Mouse (Mus musculus): ENCODE results near the gene Ociad2.
A peak's percentile ranks its signal among the peaks of the same experiment; 100 is the strongest.
"Not testable (repeated sequence)": the region's sequence is repeated elsewhere in the genome, so short reads cannot be mapped to it uniquely, and the experiment has no call there.

The Ociad2 gene

DNA sequence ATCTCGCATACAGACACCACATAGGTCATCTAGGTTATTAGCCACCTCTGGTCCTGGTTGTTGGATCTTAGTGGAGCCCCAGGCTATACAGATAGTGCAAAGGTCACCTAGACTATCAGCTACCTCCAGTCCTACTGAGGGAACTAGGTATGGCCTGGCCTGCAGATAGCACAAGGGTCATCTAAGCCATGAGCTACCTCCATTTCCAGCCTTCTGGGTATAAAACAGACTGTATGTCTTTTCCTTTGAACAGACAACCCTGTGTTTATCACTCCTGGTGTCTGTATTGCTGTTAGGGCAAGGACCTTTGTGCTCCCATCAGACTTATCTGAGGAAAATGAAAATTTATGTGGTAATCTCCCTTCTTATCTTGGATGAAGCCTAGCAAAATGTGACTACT is 11.0 kb upstream of the Ociad2 start:
- no peak for DNase-seq

DNA sequence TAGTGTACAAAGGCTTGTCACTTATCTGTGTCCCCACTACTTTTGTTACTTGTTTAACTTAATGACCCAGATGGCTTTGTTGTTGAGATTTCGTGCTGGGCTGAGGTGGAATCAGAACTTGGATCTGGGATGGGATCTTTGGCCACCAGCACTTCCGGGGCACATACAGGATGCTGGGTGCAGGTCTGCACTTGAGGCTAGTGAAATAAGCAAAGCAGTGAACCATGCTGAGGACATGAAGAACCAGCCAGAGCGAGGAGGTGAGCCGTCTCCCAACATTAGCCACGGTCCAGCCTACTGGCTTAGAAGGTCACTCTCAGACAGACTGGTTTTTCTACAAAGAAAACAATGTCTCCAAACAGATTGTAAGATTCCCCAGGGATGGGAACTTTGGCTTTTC is 8.7 kb upstream of the Ociad2 start:
- DNase-seq, result no peak

DNA sequence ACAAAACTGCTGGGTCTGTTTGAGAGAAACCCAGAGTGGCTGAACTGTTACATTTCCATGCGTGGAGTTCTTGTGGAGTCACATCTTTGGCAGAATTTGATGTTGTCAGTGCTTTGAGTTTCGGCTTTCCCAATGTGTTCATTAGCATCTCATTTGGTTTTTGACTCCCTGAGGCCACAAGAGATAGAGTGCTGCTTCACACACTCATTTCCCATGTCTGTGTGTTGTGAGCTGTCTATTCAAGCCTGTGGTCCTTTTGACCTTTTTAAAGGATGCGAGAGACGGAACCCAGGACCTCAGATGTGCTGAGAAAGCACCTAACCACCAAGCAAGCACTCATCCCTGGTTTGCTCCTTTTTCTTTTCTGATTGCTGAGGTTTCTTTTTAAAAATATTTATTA is 4.4 kb upstream of the Ociad2 start:
- no peak for DNase-seq

DNA sequence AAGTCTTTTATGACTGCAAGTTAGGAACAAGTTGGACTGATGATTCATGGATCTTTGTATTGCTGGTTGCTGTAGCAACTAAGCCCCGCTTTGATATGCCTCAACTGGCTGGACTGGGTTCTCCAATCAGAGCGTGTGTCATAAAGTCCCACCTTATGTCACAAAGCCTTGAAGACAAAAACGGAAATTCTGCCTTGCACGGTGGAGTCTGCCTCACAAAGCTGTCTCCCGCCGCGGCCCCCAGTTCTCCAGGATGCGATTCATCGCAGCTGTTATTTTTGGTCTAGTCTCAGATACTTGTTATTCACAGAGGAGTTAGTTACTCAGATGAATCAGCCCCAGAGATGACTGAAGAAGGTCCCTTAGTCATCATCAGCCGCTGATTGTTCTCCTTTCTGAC is 3.5 kb upstream of the Ociad2 start:
- DNase-seq, result peak; percentile 62

DNA sequence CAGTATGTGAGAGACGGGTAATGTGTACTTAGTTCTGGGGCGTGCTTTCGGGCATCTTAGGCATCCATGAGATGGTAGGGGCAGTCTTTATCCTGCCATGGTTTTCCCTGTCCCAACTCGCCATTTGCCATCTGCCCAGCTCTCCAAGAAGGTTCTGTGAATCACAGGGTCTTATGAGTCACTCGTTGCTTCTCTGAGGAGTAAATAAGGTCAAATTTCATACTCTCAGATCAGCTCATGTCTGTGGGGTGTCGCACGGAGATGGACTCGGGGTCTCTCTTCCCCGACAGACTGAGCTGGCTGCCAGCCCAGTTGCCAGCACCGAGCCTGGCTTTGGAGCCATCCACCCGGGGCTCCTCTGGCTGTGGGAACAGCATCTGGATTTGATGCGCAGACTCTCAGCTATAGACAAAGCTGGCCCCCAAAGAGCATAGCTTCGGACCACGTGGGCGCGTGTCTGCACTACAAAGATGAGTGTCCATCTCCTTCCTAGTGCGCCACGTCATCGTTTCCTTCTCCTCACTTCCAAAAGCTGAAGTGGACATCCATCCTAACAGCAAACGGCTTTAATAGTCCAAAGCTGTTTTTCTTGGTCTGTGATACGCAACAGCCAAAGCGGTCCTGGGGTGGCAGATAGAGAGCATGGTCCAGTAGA is 2.0 kb upstream of the Ociad2 start:
- DNase-seq, result no peak

DNA sequence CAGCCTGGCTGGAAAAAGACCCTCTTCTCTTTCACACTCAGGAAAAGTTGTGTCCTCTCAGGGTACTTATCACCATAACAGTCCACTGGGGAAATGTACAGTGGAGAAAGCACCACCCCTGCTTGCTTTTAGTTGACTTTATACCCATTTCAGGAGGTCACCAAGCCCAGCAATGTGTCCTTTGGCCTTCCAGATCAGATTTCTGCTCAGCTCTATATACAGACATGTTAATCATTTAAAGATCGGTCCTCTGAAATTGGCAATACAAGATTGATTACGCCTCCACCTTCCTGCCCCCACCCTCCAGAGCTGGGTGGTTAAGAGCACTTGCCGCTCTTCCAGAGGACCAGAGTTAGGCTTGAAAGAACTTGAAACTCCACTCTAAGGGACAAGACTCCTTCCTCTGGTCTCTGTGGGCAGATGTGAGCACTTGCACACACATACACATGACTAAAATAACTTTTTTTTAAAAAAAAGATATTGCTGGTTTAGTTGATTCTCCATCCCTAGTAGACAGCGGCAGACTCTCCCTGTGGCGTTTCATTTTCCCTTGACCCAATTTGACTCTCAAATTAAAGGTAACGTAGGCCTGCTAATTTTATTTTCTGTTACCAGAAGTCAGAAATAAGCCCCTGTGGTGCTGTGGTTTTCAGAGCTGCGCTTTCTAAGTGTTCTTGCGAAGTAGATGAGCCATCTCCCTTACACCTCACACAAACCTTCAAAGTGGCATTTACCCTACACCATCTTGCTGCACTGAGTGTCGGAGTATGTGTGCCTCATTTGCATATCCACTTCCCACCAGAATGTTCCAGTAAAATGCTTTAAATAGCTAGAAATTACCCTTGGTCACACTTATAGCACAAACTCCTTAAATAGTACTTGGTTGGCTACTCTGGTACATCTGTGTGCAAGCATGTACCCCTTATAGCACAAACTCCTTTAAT is 777 bp downstream of the Ociad2 start:
- no peak for DNase-seq

DNA sequence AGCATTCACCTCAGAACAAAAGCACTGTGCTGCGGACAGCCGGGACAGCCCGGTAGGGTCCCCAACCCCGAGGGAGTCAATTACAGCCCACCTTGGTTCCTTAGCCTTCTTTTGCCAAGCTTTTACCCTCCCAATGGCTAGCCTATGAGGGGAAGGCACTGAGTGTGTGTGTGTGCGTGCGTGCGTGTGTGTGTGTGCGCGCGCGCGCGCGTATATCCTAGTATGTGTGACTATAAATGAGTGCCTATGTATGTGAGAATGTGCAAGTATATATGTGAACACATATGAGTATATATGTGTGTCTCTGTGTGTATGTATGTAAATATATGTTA is 2.0 kb downstream of the Ociad2 start:
- no peak for DNase-seq

DNA sequence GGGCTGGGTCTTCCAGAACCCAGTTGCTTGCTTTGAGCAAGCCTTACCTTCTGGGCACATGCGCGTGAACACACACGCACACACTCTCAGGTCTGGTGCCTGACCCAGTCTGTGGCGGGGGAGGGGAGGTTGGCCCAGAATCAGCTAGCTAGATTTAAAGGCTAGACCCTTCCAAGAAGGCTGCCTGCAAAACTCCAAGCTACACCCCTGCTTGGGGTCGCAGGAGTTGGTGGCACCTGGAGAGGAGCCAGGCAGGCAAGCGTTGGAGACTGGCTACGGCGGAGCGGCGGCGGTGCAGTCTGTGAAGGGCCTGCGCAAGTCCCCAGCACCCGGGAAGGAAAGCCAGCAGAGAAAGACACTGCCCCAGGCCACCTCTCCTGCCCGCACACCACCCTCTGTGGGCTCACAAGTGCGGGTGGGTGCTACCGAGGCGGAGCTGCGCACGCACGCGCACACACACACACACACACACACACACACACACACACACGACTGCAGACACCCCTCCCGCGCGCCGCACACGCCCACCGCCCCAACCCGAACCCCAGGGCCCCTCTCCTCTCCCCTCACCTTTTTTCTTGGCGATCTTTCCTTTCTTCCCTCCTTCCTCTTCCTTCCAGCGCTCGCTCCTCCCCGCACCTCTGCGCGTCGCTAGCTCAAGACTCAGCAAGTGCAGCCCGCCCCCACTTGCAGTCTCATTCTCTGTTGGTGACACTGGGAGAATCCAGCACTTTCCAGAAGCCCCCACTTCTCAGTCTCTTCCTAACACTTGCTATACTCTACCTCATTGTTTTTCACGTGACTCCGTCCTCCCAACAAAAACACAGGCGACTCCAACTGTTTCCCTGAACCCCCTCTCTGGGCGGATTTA is 2.6 kb downstream of the Ociad2 start:
- peak; percentile 58 for DNase-seq

DNA sequence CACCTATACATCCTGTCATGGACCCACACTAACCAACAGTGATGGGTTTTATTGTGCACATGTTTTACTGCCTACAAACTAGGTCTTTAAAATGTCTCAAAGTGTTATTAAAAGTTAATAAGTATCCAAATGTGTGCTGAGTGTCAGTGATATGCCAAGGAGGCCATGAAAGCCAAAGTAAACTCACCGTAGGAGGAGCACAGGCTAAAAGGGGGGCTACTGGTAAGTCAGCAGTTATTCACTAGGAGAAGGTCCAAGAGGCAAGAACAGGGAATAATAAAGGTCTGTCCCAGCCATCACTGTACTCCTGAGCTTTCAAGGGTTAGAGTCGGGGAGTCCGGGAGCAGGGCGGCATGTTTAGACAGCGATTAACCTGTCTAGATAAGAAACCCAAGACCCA is 4.4 kb downstream of the Ociad2 start:
- no peak for DNase-seq

DNA sequence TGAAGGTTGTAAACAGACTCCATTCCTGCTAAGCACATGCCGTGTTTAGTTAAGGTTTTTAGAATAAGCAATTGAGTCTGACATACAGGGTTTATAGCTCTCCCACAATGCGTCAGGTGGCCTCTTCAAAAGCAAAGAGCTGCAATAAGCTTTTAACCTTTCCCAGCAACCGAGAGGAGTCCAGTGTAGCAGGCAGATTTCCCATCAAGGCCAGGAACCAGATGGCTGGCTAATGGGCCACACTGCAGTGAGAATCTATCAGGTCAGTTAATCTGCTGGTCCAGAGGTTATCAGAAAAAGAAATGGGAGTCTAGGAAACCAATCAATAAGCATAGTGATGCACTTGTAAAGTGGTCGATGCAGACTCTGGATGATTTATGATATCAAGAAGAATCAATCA is 9.8 kb downstream of the Ociad2 start:
- no peak for DNase-seq

DNA sequence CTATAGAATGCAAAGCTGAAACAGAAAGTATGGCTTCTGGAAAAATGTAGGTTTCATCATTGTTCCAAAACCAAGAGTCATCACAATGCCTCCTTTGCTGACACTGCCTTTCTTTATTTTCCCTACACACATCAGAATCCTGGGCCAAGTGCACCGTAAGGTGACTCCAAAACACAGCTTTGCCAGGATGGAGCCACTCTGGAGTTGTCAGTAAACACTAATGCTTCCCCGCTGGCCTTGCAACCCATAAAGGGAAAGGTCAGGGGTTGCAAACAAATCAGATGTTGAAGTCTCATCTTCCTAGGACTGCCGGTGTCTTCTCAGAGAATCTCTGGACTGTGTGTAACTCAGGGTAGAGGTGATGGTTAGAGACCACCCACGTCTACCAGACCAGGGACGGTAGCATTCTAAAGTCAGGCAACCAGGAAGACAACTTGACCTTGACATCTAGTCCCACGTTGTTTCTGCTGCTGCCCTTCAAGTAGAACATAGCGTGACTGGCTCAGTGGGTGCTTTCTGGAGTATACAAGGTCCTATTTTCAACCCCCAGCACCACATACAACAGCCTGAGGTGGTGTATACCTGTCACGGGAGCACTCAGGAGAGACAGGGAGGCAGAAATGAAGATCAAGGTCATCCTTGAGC is 16.2 kb downstream of the Ociad2 start:
- DNase-seq, result no peak

DNA sequence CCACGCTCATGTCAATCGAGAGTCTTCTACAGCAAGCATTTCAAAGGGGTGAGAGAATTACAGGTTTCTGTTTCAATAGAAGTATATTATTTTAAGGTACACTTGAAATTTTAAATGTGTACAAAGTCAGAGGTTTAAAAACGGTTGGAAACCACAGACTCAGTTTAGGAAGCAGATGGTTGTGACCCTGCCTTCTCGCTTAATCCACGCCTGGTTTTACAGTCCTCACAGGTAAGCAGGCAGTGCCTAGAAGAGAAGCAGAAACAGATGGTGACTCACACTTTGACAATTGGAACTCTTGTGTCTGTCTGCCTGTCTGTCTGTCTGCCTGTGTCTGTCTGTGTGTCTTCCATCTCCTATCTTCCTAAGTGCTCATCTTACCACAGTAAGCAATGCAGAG is 17.2 kb downstream of the Ociad2 start:
- DNase-seq, result no peak

DNA sequence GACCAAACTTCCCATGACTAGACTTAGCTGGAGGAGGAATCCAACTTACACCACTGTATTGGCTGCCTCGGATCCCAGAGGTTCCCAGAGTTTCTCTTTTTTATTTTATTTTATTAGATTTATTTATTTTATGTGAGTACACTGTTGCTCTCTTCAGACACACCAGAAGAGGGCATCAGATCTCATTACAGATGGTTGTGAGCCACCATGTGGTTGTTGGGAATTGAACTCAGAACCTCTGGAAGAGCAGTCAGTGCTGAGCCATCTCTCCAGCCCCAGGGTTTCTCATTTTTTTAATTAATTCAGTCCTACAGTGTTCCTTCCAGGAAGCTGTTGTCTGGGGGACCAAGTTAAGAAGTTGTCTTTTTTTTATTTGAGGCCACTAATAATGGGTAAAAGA is 18.1 kb downstream of the Ociad2 start:
- not testable (repeated sequence) for DNase-seq

DNA sequence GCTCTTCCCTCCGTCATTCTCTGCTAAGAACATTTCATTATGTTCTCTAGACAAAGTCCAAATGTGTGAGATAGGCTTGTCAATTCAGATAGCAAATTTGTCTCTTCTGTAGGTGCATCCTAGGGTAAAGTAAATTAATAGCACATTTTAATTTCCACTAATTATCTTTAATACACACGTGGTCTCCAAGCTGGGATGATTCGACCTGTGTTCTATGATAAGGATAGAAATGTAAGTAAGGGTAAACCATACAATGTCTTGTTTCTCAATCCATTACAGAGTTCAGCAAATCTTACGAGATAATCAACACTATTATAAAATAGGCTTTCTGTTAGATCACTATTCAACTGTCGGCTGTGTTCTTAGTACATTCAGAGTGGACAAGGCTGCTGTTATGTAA is 21.5 kb downstream of the Ociad2 start:
- no peak for DNase-seq

DNA sequence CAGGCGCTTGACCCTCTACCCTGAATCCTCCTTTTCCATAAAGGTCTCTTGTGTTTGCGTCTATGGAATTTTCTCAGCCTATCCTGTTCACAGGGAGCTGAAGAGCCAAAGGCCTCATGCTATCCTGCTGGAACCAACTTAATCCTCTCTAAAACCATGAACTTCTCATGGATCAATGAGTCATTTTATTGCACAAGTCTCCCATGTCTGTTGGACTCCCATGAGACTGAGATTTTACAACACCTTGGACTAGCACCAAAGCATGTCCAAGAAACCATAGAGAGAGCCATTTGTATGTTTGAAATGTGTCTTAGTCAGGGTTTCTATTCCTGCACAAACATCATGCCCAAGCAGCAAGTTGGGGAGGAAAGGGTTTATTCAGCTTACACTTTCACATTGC is 26.2 kb downstream of the Ociad2 start:
- no peak for DNase-seq

DNA sequence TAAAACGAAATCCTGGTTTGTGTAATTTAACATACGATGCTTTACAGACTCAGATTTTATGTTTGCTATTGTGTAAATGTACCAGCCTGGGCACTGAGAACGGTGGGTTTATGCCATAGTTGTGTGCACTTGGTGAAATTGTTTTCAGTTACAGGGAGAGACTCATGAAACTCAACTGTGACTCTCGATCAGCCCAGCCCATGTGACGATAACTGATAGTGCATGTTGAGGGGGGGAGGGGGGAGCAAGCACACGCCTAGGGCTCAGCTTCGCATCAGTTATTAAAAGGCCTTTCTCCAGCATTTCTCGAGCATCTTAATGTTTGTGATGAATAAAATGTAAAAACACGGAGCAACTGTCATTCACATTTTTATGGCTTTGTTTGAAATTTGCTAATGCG is 27.2 kb downstream of the Ociad2 start:
- no peak for DNase-seq

DNA sequence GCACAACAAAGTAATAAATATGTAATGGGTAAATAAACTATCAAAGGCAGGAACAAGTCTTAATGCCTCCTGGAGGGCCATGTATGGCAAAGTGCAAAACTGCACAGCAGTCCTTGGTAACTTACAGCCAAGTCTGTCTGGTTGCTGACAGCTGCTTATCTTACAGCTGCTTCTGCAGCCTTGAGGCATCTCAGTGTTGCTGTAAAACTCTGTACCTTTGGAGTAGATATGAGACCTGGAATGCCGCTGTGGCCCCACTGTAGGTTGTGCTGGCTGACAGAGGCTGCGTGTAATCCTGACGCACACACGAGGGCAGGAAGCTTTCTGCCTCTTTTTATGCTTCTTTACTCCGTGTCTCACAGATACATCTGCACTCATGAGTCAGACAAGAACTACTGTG is 29.4 kb downstream of the Ociad2 start:
- DNase-seq, result no peak

DNA sequence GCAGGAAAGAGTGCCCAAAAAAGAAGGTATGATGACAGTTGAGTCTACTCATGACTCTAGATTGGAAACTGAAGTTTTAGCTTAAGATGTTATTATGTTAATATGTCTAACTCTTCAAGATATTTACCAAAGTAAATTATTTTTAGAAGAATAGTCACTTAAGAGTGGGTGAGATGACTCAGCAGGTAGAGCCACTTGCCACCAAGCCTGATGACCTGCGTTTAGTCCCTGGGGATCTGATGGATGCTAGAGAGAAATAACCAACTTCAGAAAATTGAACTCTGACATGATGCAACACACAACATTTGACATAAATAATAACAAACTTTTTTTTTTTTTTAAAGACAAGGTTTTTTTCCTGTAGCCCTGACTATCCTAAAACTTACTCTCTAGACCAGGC is 30.4 kb downstream of the Ociad2 start:
- no peak for DNase-seq

DNA sequence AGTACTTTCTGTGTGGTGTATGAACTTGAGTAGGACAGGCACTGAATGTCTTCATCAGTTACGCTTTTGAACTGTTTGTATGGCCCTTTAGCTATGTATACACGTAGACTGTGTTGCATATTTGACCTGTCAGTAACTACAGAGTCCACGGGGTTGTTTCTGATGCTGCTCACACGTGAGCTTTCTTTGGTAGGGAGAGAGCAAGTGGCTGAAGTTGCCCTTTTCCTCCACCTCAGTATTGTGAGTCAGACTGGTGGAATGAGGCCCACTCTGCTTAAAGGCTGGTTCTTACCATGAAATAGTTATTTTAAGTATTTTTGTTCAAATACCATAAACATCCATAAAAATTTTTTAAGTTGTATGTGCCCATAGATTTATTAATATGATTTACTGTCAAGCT is 31.3 kb downstream of the Ociad2 start:
- DNase-seq, result no peak

DNA sequence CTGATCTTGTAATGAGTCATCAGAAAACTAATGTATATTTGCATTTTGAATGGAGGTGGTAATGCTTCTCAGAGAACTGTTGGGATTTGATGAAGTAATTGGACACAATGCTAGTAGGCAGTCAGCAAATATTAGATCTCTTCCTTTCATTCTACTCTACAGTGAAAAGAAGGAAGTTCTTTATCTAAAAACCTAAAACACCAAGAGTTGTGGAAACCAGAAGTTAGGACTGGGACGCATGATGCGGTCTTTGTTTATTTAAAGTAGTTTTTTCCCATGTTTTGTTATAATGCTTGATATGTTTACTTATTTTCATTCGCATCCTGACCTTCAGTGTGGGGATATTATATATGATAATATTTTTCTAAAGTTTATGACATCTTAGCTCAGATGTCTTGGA is 33.5 kb downstream of the Ociad2 start:
- no peak for DNase-seq

DNA sequence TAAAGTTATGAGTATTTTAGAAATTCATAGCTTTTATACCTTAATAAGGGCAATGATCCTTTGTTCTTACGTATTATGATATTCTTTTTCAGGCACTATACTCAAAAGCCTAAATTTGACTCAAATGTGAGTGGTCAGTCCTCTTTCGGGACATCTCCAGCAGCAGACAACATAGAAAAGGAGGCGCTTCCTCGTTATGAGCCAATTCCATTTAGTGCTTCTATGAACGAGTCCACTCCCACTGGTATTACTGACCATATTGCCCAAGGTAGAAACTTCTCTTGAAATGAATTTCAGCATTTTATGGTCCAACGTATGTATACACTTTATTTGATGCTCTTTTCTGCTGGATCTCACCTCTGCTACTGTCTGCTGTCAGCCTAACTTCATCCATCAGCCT is 34.3 kb downstream of the Ociad2 start:
- no peak for DNase-seq

DNA sequence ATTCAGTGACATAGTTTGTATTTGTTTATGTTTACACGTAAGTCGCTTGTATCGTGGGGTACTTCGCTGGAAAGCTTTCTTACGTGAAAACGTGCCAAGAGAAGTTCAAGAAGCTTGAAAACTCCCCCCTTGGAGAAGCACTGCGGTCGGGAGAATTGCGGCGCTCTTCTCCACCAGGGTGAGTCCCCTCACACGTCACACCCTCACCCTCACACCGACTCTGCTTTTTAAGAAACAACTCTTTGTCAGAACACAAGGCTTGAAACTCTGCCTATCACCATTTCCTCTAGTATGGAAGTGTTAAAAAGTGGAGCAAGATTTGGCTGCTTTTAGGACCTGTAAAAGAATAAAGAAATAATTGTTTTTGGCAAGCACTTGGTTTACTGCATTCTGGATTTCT is 36.3 kb downstream of the Ociad2 start:
- no peak for DNase-seq

DNA sequence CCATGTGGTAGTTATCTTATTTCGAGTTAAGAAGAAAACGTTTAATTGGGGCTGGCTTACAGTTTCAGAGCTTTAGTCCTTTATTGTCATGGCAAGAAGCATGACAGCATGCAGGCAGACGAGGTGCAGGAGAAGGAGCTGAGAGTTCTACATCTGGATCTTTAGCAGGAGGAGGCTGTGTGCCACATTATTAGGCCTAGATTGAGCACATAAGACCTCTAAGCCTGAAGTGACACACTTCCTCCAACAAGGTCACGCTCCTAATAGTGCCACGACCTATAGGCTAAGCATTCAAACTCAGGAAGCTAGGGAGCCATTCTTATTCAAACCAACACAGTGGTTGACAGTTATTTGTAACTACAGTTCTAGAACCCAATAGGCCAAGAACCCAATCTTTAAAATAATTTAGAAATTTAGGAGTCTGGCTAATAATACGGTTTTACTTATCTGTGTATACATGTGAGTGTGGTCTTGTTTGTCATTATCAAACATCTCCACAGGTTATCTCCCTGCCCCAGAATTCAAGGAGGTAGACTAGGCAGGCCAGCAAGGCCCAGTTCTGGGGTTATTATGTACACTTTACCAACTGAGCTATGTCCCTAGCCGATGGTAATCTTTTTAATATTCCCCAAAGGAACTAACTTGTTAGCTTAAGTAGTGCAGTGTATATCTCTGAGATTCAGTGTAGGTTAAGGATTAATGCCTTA is 39.1 kb downstream of the Ociad2 start:
- DNase-seq, result no peak

Data from right cerebral cortex, postnatal 14 days (tissue).